Mouse (Mus musculus) brain, embryonic 14.5 days (tissue): ENCODE results near the gene Ctnnd2.

Experiments
- CTCF ChIP-seq: fragments of 200-500 bp; IDR thresholded peaks from 2 replicates; pipeline ENCODE4 v1.5.1; 2012; ENCODE audit warnings: inconsistent platforms, mild to moderate bottlenecking, moderate library complexity, borderline replicate concordance; ENCODE audit not compliant: insufficient read depth, insufficient read length; ENCODE audit errors: extremely low read depth
- POLR2A ChIP-seq: fragments of 200-500 bp; IDR thresholded peaks from 2 replicates; pipeline ENCODE4 v1.6.1; 2012; ENCODE audit warnings: mild to moderate bottlenecking, inconsistent platforms, borderline replicate concordance; ENCODE audit not compliant: poor library complexity, insufficient read depth, insufficient read length, severe bottlenecking; ENCODE audit errors: extremely low read depth

DNA sequence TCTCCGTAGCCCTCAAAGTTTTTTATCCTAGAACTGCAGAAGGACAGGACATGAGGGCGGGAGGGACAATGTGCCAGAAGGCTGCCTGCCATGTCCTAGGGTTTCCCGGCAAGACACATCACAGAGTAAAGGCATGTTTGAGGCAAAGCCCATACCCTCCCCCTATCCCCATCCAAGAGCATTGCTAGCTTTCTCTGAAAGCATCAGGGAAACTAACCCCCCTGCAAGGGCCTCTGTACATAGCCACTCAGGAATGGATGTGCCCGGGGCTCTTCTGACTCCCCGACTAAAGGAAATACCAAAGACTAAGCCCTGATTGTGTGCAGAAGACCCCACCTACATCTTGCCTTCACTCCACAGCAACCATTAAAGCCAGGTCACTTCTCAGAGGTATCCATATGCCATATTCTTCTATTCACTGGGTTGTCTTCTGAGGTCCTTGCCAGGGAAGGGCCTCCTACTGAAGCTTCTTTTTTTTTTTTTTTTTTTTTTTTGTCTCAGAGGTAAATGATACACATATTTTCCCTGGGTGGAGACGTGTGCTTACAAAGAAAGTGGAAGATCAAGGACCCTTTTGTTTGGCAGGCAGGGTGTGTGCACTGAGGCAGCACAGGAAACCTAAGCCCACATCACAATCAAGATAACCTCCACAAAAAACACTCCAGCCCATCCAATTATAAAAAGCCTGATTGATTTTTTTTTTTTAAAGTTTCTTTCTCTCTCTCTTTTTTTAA is 489.5 kb downstream of the Ctnnd2 start:
- no peak for TF ChIP-seq POLR2A
- no peak for TF ChIP-seq CTCF
